Mouse (Mus musculus) thymus, postnatal 14 days (tissue): ENCODE data around the gene Aym1.
"Not testable (repeated sequence)": the region's sequence is repeated elsewhere in the genome, so short reads cannot be mapped to it uniquely, and the experiment has no call there.

Source experiments
- DNase-seq: peaks from one replicate; pipeline ENCODE4 v3.0.0; 2021

The Aym1 gene

DNA sequence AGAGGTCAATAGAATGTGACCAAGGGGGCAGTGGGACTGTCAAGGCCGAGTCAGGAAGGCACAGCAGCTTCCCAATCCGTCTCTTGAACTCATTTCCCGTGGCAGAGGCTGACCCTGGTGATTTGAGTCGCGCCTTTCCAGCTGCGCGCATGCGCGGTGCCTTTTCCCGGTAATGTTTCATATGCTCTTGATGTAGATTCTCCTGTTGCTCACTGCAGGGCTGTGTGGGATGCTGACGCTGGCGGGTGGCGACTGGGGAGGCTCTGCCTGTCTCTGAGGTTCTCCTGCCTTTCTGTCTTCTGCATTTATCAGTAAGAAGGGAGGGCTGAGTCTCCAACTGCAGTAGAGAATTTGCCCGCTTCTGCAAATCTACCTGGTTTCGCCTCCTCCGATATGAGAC lies 2.8 kb upstream of the Aym1 start:
- no peak for DNase-seq

DNA sequence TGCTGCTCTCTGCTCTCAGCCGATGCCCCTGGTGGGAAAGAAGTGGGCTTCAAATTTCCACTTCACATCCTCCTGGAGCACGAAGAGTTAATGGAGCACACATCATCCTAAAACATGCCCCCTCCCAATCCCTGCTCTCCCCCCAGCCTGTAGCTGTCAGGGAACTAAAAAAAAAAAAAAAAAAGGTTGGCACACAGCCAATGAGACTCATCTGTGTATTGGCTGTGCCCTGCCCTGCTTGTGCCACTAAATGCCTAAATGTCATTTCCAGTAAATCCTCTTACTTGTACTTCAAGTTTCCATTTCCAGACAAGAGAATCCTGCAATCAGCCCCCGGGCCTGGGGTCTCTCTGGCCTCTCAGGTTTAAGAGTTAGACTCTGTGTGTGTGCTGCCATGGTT lies 562 bp downstream of the Aym1 start:
- no peak for DNase-seq

DNA sequence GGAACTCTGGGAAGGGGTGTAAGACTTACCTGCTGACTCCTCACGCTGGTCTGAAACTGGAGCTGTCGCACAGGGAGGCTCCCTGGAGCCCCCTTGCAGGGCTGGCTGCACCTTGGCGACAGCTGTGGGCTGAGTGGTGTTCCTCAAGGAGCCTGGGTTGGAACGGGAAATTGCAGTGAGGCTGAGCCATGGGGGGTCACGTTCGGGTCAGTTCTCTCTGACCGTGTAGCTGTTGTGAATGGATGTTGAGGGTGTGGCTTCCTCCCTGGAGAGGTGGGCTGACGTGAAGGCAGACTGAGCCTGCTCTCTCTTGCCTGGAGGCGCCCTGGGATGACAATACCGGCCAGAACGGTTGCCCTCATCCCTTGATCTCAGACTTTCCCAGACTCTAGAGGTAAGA lies 1.7 kb downstream of the Aym1 start:
- DNase-seq, result no peak

DNA sequence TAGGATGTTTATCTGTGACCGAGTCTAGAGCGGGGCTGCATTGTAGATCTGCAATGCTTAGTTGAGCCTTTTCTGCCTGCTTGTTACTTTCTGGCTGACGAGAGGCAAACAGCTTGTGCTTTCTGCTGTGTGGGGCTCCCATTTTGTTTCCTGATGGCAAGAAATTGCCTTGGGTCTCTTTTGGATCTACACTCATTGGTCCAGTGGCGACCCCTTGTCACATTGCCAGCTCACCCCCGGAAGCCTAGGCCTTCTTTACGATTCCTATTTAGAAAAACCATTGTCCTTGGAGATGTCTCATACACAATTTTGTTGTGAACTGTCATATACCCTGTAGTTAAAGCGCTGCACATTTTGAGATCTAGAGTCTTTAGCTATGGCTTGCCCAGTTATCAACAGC lies 4.2 kb downstream of the Aym1 start:
- DNase-seq, result no peak

DNA sequence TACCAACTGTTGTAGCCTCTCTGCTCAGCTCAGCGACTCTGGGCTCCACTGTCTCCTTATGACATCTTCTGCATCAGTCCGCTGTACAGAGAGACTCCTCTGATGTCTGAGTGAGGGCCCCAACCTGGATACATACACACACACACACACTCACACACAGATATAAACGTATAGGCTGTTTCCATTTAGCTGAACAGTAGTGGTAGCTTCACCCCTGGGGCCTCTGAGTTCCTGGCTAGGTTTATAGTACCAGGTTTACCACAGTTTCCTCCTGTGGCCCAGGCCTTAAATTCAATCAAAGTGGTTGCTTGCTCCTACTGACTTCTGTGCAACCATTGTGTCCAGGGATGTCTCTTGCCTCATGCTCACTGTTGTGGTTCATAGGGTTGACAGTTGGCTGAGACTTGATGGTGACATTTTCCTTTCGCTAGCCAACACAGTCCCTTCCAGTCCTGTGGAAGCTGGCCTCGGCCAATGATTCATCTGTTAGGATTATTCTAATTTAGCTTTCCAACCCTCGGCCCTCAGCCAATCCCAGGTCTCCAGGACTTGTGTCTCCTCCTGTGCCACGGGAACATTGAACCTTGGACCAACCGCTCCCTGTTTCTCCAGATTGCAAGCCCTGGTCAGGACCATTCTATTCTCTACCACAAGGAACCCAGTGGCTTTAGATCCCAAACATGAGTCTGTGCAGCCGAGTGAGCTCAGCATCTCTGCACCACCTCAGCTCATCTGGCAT lies 5.3 kb downstream of the Aym1 start:
- DNase-seq, result no peak

DNA sequence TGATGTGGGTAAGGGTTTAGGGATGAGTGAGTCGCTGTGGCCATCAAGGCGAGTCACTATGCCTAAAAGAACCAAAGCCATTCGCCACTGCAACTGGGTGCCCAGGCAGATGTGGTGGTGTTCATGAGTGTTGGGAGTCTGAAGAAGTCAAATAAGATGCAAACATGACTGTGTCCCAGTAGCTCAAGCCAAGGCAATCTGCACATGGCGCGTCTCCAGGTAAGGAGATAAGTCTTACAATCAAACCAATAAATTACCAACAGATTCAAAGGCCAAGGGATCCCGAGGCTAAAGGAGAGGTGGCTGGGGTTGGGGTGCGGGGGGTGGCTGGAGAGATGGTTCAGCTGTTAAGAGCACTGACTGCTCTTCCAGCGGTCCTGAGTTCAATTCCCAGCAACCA lies 6.1 kb downstream of the Aym1 start:
- no peak for DNase-seq

DNA sequence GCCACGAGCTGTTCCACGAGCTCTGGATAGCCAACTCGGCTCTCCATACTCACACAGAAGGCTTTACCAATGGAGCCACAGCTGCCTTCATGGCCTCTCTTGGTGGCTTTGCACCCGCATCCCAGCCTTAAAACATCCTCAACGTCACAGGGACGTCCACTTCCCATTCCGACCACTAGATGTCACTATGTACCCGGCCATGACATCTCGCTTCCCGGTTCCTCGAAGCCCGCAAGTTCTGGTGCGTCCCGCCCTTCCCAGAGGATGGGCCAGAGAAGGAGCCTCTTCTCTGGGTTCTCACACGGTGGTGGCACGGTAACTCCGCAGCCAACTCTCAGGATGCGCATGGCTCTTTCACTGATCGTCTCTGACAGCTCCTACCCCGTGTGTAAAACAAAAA lies 8.8 kb downstream of the Aym1 start:
- DNase-seq, result peak; percentile 39

DNA sequence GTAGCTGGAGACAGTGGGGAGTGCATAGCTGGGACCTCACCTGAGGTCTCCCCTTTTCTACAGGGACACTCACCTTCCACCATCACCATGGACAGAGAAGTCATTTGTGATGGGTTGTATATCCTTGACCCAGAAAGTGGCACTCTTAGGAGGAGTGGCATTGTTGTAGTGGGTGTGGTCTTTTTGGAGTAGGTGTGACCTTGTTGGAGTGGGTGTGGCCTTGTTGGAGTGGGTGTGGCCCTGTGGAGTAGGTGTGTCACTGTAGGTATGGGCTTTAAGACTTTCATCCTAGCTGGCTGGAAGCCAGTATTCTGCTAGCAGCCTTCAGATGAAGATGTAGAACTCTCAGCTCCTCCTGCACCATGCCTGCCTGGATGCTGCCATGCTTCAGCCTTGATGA lies 10.6 kb downstream of the Aym1 start:
- not testable (repeated sequence) for DNase-seq

DNA sequence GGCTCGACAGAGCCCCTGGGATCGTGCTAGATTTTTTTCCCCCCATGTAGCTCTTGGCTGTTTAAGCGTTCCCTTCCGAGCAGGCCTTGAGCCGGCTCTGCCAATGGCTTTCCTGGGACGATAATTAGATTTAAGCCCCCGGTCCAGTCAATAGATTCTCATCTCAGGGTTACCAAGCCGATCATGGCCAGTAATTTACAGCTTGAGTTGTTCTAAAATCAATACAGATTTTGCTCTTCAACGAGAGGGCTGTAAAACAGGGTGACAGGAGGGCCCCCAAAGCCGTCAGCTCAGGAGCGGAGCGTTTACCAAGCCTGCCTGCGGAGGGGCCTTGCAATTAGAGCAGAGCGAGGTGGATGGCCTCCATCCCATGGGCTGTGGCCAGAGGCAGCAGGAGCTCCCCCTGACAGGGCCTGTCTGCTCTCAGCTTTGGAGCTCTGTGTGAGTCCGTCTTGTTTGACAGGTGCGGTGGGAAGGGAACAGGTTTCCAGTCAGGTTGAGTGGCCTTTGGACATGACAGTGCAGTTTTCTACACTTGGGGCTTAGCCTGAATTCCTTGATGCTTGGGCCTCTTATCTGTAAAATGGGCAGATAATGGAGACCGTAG lies 12.3 kb downstream of the Aym1 start:
- DNase-seq, result no peak

DNA sequence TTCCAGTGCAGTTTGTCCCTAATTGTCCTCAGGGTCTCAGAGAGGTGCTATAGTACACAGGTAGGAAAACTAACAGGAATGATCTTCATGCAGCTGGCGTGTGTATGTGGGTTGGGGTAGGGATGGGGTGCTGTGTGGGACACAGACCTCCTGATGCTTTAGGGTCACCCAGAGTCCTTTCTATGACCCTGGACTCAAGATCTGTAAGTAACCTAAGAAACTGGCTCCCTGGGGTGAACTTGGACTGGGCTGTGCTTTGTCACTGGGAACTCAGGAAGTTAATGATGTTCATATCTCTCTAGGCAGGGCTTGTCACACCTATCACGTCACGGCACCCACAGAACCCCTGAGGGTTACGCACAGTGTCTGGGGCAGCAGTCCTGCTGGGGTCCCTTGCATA lies 15.4 kb downstream of the Aym1 start:
- no peak for DNase-seq

DNA sequence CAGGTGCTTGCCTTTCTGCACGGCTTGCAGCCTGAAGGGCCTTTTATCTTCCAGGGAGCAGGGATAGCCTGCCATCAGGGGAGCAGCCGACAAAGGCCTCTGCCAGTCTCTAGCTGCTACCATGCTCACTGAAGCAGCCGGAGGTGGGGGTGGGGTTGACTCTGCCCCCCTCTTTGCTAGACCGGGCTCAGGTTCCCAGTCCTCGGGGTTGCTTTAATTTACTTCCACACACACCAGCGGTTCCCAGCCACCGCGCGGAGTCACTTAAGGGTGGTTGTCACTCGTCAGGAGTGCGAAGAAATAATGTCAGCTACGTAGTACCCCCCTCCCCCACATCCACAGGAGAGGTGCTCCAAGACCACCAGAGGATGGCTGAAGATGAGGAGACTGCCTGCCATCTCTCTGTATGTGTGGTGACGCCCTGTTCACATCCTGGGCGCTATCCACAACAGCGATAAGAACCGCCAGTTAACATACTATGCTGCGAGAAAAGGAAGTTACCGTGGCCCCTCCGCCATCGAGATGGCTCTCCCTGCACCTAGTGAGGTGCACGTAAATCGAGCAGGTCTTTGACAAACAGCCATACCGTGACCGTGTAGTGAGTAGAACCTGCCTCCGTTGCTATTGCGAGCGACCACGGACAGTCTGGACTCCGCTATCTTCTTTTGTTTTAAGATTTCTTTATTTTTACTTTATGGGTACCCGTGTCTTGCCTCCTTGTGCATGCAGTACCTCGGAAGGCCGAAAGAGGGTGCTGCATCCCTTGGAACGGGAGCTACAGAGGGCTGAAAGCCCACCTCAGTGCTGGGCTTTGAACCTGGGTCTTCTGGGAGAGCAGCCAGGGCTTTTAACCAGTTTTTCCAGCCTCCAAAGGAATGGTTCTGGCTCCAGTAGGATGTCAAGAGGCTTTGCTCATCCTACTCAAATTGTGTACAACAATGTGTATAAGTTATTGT lies 16.2 kb downstream of the Aym1 start:
- peak; percentile 45 for DNase-seq

DNA sequence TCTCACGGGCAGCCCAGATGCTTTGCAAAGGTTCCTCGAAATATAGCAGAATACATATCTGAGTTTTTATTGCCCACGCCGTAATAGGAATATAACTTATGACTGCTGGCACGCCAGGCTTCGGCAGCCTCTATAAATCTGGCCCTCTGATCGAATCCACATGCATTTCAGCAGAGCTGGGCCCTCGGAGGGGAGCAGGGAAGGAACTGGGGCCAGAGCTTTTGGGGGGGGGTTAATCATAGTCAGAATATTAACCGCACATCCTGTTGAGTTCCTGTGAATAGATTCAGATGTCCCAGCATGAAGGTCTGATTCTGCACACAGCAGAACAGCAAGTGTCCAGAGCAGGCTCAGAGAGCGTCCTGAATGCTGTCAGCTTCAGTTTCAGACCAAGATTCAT lies 17.2 kb downstream of the Aym1 start:
- DNase-seq, result no peak

DNA sequence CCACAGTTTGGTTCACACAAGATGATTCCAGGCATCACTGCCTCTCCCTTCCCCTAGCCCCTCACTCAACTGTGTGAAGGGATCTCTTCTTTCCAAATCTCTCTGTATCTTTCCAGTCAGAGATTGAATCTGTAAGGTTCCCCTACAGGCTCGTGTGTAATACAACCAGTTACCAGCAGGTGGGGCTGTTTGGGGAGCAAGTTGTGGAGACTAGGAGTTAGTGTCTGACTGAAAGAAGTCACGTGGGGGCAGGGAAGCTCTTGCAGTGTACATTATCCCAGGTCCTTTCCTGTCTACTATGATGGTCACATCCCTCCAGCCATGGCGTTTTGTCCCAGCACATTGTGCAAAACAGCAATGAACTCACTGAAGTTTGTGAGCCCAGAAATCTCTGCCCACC lies 18.7 kb downstream of the Aym1 start:
- peak; percentile 41 for DNase-seq

DNA sequence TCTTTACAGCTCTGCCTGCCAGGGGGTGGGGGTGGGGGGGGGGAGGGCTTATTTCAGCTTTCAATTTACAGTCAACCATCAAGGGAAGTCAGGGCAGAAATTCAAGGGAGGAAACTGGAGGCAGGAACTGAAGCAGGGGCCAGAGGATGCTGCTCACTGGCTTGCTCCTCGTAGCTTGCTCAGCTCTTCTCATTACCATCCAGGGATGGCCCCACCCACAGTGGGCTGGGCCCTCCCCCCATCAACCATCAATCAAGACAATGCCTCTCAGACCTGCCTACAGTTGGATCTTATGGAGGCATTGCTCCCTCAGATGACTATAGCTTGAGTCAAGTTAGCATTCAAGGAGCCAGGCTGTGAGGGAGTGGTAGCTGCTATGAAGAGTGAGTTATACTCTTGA lies 19.2 kb downstream of the Aym1 start:
- no peak for DNase-seq

DNA sequence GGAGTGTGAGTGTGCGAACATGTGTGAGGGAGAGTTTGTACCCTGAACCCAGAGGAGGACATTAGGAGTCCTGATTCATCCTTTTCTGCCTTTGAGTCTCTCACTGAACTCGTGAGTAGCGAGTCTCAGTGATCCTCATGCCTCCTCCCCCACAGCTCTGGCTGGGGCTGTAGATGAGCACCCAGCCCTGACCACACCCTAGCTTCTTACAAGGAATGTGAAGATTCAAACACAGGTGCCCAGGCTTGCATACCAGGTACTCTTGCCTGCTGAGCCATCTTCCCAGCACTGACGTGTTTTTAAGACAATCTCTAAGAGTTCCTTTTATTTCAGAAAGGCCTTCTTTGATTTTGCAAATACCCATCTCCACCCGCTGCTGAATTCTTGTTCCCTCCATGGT lies 22.3 kb downstream of the Aym1 start:
- DNase-seq, result no peak

DNA sequence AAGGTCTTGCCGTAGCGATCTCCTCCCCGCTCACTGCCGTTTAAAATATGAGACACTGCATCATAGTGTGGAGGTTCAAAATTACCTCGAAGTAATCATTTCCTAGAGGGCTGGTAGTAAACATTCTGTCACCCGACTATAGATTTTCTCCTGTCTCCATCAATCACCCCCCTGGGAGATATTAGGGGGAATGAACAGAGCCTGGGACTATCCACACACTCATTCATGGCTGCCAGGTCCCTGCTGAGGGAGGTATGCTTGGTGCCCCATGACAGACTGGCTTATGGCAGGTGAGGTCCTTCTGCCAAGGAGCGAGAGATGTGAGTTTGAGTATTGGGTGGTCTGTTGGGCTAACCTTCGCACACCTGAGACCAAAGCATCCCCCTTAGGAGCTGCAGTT lies 23.5 kb downstream of the Aym1 start:
- no peak for DNase-seq

DNA sequence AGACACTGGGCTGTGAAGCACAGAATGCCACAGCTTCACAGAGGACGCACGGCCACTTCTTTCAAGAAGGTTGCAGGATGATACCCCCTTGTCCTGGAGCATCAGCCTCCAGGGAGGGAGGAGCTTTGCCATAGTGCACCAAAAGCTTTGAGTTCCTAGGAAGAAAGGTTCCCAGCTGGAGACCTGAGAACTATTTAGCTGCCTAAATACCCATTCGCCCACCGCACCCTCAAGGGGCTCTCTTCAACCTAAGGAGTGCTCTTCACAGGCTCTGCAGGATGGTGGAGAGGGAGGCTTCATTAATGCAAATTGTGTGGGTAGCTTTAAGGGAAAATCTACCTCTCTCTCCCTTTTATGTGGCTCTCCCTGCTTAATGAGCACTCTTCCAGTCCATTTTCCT lies 25.5 kb downstream of the Aym1 start:
- no peak for DNase-seq

DNA sequence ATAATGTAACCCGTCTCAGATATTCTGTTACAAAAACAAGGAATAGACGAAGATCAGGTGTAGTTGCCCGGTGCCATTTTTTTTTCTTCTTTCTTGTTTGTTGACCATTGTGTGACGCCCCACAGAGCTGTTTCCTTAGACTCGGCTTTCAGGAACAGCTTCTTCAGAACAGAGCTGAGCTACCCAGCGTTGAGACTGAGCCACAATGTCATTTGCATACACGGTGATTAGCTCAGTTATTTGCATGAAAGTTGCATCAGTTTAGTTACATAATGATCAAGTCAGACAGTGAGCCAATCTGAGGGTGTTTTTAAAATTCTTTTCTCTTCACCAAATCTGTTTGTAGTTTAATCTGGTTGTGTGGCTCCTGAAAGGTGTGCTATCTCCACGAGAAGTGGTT lies 36.7 kb downstream of the Aym1 start:
- DNase-seq, result no peak

DNA sequence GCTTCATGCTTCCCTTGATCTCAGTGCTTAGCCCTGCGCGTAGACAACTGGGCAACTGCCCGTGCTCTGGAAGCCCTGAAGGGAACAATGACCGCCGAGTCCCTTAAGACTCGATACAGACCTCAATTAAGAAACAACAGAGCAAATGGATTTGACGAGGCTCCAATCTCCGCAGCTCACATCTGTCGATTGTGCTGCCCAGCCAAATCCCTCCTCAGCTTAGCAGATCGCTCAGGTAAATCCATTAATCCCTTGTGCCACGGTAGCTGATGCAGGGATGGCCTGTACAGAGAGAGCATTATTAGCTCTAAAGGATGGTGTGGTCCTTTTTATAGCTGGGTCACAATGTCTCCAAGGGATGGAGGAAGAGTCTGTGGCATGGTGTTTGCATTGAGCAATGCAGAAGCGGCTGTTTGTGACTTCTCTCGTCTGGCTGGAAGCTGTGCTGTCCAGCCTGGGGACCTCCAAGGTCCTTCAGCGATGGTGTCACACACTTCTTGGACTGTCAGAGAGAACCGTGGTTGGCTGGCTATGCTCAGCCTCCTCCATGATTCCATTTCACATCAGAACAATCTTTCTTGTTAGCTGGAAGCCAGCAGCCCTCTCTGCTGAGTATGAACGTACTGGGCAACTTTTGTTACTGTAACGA lies 39.3 kb downstream of the Aym1 start:
- DNase-seq, result no peak

DNA sequence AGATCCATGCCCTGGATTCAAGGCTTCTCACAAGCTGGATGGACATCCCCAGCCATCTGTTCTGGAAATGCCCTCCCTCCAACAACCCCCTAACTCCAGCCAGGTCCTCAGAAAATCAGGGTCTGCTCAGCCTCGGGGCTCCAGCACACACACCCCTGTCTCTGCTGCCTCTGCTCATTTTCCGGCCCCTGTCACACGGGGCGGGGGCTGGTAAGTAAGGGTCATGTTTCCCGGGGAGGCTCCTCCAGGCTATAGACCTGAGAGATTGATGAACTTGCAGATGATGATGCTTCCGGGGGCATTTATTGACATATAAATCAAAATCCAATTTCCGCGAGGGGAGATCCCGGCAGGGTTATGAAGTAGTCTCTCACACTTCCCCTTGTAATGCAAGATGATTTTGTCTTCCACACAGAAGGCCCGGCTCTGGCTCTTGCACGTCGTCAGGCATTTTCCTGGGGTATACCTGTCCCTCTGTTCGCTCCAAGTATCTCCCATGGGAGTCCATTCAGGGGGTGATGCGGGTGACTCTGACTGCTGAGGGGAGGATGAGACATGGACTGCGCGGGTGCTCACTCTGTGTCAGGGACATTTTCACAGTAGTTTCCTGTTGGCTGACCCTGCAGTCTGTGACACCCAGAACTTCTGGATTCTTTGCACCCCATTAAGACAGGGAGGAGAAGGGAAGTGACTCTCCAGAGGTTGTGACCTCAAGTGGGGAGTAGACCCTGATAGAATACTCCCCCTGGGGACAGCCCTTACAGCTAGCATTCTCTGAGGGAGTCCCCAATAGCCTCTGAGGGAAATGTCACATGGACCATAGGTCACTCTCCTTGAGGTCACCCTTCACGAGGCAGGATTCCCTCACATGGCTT lies 40.6 kb downstream of the Aym1 start:
- DNase-seq, result no peak

DNA sequence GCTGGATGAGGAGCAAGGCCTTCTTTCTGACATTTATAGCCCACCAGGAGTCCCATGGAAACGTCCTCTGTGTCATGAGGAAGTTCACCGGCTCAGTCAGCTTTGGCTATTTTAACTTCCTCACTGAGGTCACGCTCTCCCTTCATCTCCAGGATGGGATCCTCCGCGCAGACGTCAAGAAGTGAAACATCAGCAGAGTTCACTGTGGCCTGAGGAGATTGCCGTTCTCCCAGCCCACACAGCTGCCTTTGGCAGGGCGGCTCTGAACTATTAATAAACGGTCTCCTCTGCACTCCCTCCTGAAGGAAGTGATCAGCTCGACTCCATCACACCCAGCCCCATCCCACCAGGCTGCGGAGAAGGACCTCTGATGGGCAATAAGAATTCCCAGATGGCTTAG lies 45.6 kb downstream of the Aym1 start:
- DNase-seq, result no peak

DNA sequence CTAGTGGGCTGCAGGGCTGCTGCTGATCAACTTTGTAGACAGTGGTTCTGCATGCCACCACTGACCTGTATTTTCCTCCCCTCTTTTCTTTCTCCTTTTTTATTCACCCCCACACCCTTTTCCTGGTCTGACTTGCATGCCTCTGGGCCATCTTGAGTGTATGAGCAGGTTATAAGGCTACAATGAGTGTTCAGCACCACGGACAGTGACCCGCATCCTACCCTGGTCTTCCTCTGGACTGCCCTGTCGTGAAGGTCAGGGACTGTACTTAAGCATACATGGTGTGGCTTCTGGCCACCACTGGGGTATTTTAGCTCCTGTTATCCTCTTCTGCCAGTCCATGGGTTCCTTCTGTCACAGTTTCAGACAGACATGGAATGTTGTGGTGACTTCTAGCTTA lies 50.3 kb downstream of the Aym1 start:
- DNase-seq, result peak; percentile 12
